Mouse (Mus musculus): ENCODE measurements around the gene 4930426L09Rik. TPM values are rescaled to one million over a fixed set of nuclear protein-coding genes. Genes with fewer than 3 reads are reported as not detected.

Gene 4930426L09Rik
- polyA plus RNA-seq, 1 experiment: not detected

- Histone ChIP-seq H3K9ac (ENCODE audit: low read depth, poor library complexity, severe bottlenecking) (no peak overlapping the region), H3K36me3 (ENCODE audit: control insufficient read depth, insufficient read depth, low read length, poor library complexity, severe bottlenecking) (no peaks in the 10 kb centered on the region), H3K4me1 (ENCODE audit: control insufficient read depth, insufficient read depth, low read length) (no peaks in the 10 kb centered on the region), H3K4me3 (ENCODE audit: low read depth, low read length) (no peak overlapping the region), H3K27ac (ENCODE audit: insufficient read depth, low read length) (no peak overlapping the region), H3K9me3 (replicated peaks; ENCODE audit: control insufficient read depth, insufficient read depth, low read length, poor library complexity, severe bottlenecking) (no peaks in the 10 kb centered on the region), H3K27me3 (ENCODE audit: control insufficient read depth, insufficient read depth, low read length, poor library complexity, severe bottlenecking) (no peaks in the 10 kb centered on the region)
- no peak for TF ChIP-seq POLR2A (IDR thresholded peaks at IDR 0.05; ENCODE audit: insufficient read depth, low read length)
- TF ChIP-seq CTCF (IDR thresholded peaks at IDR 0.05; ENCODE audit: low read depth, low read length): no peak
- no peak for TF ChIP-seq EP300 (IDR thresholded peaks at IDR 0.05; ENCODE audit: insufficient read depth, low read depth, low read length)
Observed at GRCm38 (mm10) chr2:18983546-18983945, 14.6 kb upstream of the 4930426L09Rik start.

- no peaks in the 10 kb centered on the region for H3K4me1 ChIP-seq (ENCODE audit: control insufficient read depth, insufficient read depth, low read length)
- TF ChIP-seq POLR2A (IDR thresholded peaks at IDR 0.05; ENCODE audit: insufficient read depth, low read length) (no peak), CTCF (IDR thresholded peaks at IDR 0.05; ENCODE audit: low read depth, low read length) (no peak), EP300 (IDR thresholded peaks at IDR 0.05; ENCODE audit: insufficient read depth, low read depth, low read length) (no peak)
- no peaks in the 10 kb centered on the region for H3K9me3 ChIP-seq (replicated peaks; ENCODE audit: control insufficient read depth, insufficient read depth, low read length, poor library complexity, severe bottlenecking)
- H3K4me3 ChIP-seq (ENCODE audit: low read depth, low read length): no peak overlapping the region
- no peak overlapping the region for H3K9ac ChIP-seq (ENCODE audit: low read depth, poor library complexity, severe bottlenecking)
- H3K27me3 ChIP-seq (ENCODE audit: control insufficient read depth, insufficient read depth, low read length, poor library complexity, severe bottlenecking): no peaks in the 10 kb centered on the region
- H3K36me3 ChIP-seq (ENCODE audit: control insufficient read depth, insufficient read depth, low read length, poor library complexity, severe bottlenecking): no peaks in the 10 kb centered on the region
- H3K27ac ChIP-seq (ENCODE audit: insufficient read depth, low read length): no peak overlapping the region
Observed at GRCm38 (mm10) chr2:18984095-18984847, 13.9 kb upstream of the 4930426L09Rik start.

- H3K9me3 ChIP-seq (replicated peaks; ENCODE audit: control insufficient read depth, insufficient read depth, low read length, poor library complexity, severe bottlenecking): no peaks in the 10 kb centered on the region
- H3K4me1 ChIP-seq (ENCODE audit: control insufficient read depth, insufficient read depth, low read length): no peaks in the 10 kb centered on the region
- H3K36me3 ChIP-seq (ENCODE audit: control insufficient read depth, insufficient read depth, low read length, poor library complexity, severe bottlenecking): no peaks in the 10 kb centered on the region
- H3K27ac ChIP-seq (ENCODE audit: insufficient read depth, low read length): no peak overlapping the region
- no peak overlapping the region for H3K9ac ChIP-seq (ENCODE audit: low read depth, poor library complexity, severe bottlenecking)
- H3K27me3 ChIP-seq (ENCODE audit: control insufficient read depth, insufficient read depth, low read length, poor library complexity, severe bottlenecking): no peaks in the 10 kb centered on the region
- TF ChIP-seq EP300 (IDR thresholded peaks at IDR 0.05; ENCODE audit: insufficient read depth, low read depth, low read length) (no peak), CTCF (IDR thresholded peaks at IDR 0.05; ENCODE audit: low read depth, low read length) (no peak), POLR2A (IDR thresholded peaks at IDR 0.05; ENCODE audit: insufficient read depth, low read length) (no peak)
- H3K4me3 ChIP-seq (ENCODE audit: low read depth, low read length): no peak overlapping the region
Observed at GRCm38 (mm10) chr2:18985506-18985905, 12.6 kb upstream of the 4930426L09Rik start.

- H3K27me3 ChIP-seq (ENCODE audit: control insufficient read depth, insufficient read depth, low read length, poor library complexity, severe bottlenecking): no peaks in the 10 kb centered on the region
- H3K4me3 ChIP-seq (ENCODE audit: low read depth, low read length): no peak overlapping the region
- TF ChIP-seq CTCF (IDR thresholded peaks at IDR 0.05; ENCODE audit: low read depth, low read length) (no peak), POLR2A (IDR thresholded peaks at IDR 0.05; ENCODE audit: insufficient read depth, low read length) (no peak), EP300 (IDR thresholded peaks at IDR 0.05; ENCODE audit: insufficient read depth, low read depth, low read length) (no peak)
- H3K27ac ChIP-seq (ENCODE audit: insufficient read depth, low read length): no peak overlapping the region
- no peaks in the 10 kb centered on the region for H3K9me3 ChIP-seq (replicated peaks; ENCODE audit: control insufficient read depth, insufficient read depth, low read length, poor library complexity, severe bottlenecking)
- H3K9ac ChIP-seq (ENCODE audit: low read depth, poor library complexity, severe bottlenecking): no peak overlapping the region
- H3K4me1 ChIP-seq (ENCODE audit: control insufficient read depth, insufficient read depth, low read length): no peaks in the 10 kb centered on the region
- H3K36me3 ChIP-seq (ENCODE audit: control insufficient read depth, insufficient read depth, low read length, poor library complexity, severe bottlenecking): no peaks in the 10 kb centered on the region
Observed at GRCm38 (mm10) chr2:18988885-18989284, 9.3 kb upstream of the 4930426L09Rik start.

GRCm38 (mm10) chr2:18992512-18993510 lies 5.3 kb upstream of the 4930426L09Rik start:
- no peaks in the 10 kb centered on the region for H3K36me3 ChIP-seq (ENCODE audit: control insufficient read depth, insufficient read depth, low read length, poor library complexity, severe bottlenecking)
- H3K27ac ChIP-seq (ENCODE audit: insufficient read depth, low read length): no peak overlapping the region

More at GRCm38 (mm10) chr2:18992512-18993510, 5.3 kb upstream of the 4930426L09Rik start:
- H3K9ac ChIP-seq (ENCODE audit: low read depth, poor library complexity, severe bottlenecking): no peak overlapping the region
- H3K4me3 ChIP-seq (ENCODE audit: low read depth, low read length): no peak overlapping the region
- H3K9me3 ChIP-seq (replicated peaks; ENCODE audit: control insufficient read depth, insufficient read depth, low read length, poor library complexity, severe bottlenecking): no peaks in the 10 kb centered on the region
- H3K4me1 ChIP-seq (ENCODE audit: control insufficient read depth, insufficient read depth, low read length): no peaks in the 10 kb centered on the region
- TF ChIP-seq EP300 (IDR thresholded peaks at IDR 0.05; ENCODE audit: insufficient read depth, low read depth, low read length): no peak
- peaks cover 3% of the 10 kb centered on the region; the same call in 1 of the 2 replicates for H3K27me3 ChIP-seq (ENCODE audit: control insufficient read depth, insufficient read depth, low read length, poor library complexity, severe bottlenecking)

Data from ES-Bruce4 (cell line).